Mouse (Mus musculus) forebrain, embryonic 15.5 days (tissue): ENCODE measurements around the gene Grid2ip. TPM values are rescaled to one million over a fixed set of nuclear protein-coding genes. Genes with fewer than 3 reads are reported as not detected.

Source experiments
- ATAC-seq: fragments of 200-750 bp; cut with Nextera tagmentation; replicated peaks from 2 replicates; pipeline ENCODE4 v1.8.0; 2017; ENCODE audit warnings: mild to moderate bottlenecking, moderate TSS enrichment, moderate library complexity
- H3K27ac ChIP-seq: fragments of 300-500 bp; sonication (generic); replicated peaks from 2 replicates; pipeline ENCODE4 v1.5.1; 2015; ENCODE audit warnings: mild to moderate bottlenecking, inconsistent platforms
- H3K27me3 ChIP-seq: fragments of 300-500 bp; sonication (generic); 2 replicates; pipeline ENCODE4 v1.6.1; 2015; ENCODE audit warnings: inconsistent platforms
- H3K36me3 ChIP-seq: fragments of 300-500 bp; sonication (generic); 2 replicates; pipeline ENCODE4 v1.6.1; 2015; ENCODE audit warnings: mild to moderate bottlenecking, inconsistent platforms
- H3K4me1 ChIP-seq: fragments of 300-500 bp; sonication (generic); 2 replicates; pipeline ENCODE4 v1.6.1; 2015; ENCODE audit warnings: inconsistent platforms
- H3K4me2 ChIP-seq: fragments of 300-500 bp; sonication (generic); replicated peaks from 2 replicates; pipeline ENCODE4 v1.6.1; 2015; ENCODE audit warnings: mild to moderate bottlenecking, inconsistent platforms
- H3K4me3 ChIP-seq: fragments of 300-500 bp; sonication (generic); 2 replicates; pipeline ENCODE4 v1.5.1; 2015; ENCODE audit warnings: mild to moderate bottlenecking, inconsistent platforms
- H3K9ac ChIP-seq: fragments of 300-500 bp; sonication (generic); replicated peaks from 2 replicates; pipeline ENCODE4 v1.6.1; 2015; ENCODE audit warnings: mild to moderate bottlenecking, inconsistent platforms
- H3K9me3 ChIP-seq: fragments of 300-500 bp; sonication (generic); 2 replicates; pipeline ENCODE4 v1.6.1; 2016; ENCODE audit warnings: inconsistent platforms
- WGBS: fragments of 180-500 bp; shearing (Covaris S2); methylation state at CpG from one replicate; pipeline ENCODE4 v1.1.7; 2015; ENCODE audit warnings: mixed read lengths; 5-methylcytosine and 5-hydroxymethylcytosine counted together
- polyA plus RNA-seq: library from polyadenylated mRNA; unstranded; fragments of >200 nt; fragmentation: Nextera tagmentation; extraction: Ambion mirVana; gene quantifications from 2 replicates; pipeline ENCODE4 v1.2.1, GENCODE M21; 2015

The Grid2ip gene
- polyA plus RNA-seq, 1 experiment from 2014 or later, result 0.42 TPM

DNA sequence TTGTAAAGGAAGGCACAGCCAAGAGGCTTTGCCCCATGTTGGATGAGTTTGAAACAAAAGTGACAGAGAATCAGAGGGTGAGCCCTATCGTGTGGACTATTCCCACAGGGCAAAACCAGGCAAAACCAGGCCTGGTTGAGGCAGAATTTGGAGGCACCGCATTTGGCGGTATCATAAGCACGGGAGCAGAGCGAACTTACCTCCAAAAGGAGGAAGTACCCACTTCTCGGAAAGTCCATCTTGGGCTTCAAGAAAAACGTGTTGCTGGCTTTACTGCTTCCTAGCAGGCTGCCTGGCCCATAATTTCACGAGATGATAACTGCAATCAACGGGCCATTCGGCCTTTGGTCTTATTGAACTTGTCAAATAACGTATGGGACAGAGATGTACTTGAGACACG lies 84.6 kb downstream of the Grid2ip start:
- H3K36me3 ChIP-seq, result no peaks in the 10 kb centered on the region
- no peak for ATAC-seq
- H3K4me3 ChIP-seq, result no peak overlapping the region
- no peaks in the 10 kb centered on the region for H3K4me1 ChIP-seq
- no peak overlapping the region for H3K27ac ChIP-seq
- H3K9me3 ChIP-seq, result no peaks in the 10 kb centered on the region
- no peak overlapping the region for H3K9ac ChIP-seq
- WGBS, result 87% methylated on average over 12 of the region's 12 CpGs
- no peaks in the 10 kb centered on the region for H3K27me3 ChIP-seq
- H3K4me2 ChIP-seq, result no peak overlapping the region

Other genes with a start within 250 kb of the Grid2ip start
- 36.2 and 37.3 TPM in 2 replicates for gene Rnf216, start 244.3 kb upstream of the Grid2ip start, polyA plus RNA-seq
- gene Olfr718-ps1, start 209.8 kb upstream of the Grid2ip start, polyA plus RNA-seq, result not detected in 2 replicates
- gene Rbak, start 176.6 kb upstream of the Grid2ip start, polyA plus RNA-seq, result 16.2 and 17.5 TPM in 2 replicates
- not detected in 2 replicates for gene Spdye4b, start 176.3 kb upstream of the Grid2ip start, polyA plus RNA-seq
- not detected in 2 replicates for gene Spdye4a, start 130.4 kb upstream of the Grid2ip start, polyA plus RNA-seq
- 27.1 and 28.8 TPM in 2 replicates for gene Zfp12, start 122.2 kb upstream of the Grid2ip start, polyA plus RNA-seq
- gene Zfp316, start 87.3 kb upstream of the Grid2ip start, polyA plus RNA-seq, result 12.7 and 13.6 TPM in 2 replicates
- gene Zfp853, start 63.7 kb upstream of the Grid2ip start, polyA plus RNA-seq, result 0.08 TPM in 1 of 2 replicates, not detected in the other
- gene E130309D02Rik, start 42.0 kb upstream of the Grid2ip start, polyA plus RNA-seq, result 47.9 and 50.4 TPM in 2 replicates
- gene Zdhhc4, start 28.1 kb upstream of the Grid2ip start, polyA plus RNA-seq, result 73.5 and 75.0 TPM in 2 replicates
- gene Kdelr2, start 46.5 kb downstream of the Grid2ip start, polyA plus RNA-seq, result 117 and 128 TPM in 2 replicates
- gene Daglb, start 107.2 kb downstream of the Grid2ip start, polyA plus RNA-seq, result 16.2 and 16.5 TPM in 2 replicates
- gene Rac1, start 170.7 kb downstream of the Grid2ip start, polyA plus RNA-seq, result 396 and 402 TPM in 2 replicates